Mouse (Mus musculus) forebrain, embryonic 10.5 days (tissue): ENCODE data around the gene Ovca2. TPM values are rescaled to one million over a fixed set of nuclear protein-coding genes. Genes with fewer than 3 reads are reported as not detected.
A peak's percentile ranks its signal among the peaks of the same experiment; 100 is the strongest.

Experiments used
- DNase-seq: peaks from one replicate; pipeline ENCODE4 v3.0.0-alpha.2; 2017; ENCODE audit warnings: low spot score; ENCODE audit errors: extremely low spot score
- H3K27ac ChIP-seq: fragments of 300-500 bp; sonication (generic); 2 replicates; pipeline ENCODE4 v1.5.1; 2016; ENCODE audit warnings: mild to moderate bottlenecking
- H3K27me3 ChIP-seq: fragments of 300-500 bp; sonication (generic); 2 replicates; pipeline ENCODE4 v1.6.1; 2016; ENCODE audit warnings: mild to moderate bottlenecking; ENCODE audit not compliant: poor library complexity, severe bottlenecking
- H3K36me3 ChIP-seq: fragments of 300-500 bp; sonication (generic); replicated peaks from 2 replicates; pipeline ENCODE4 v1.6.1; 2016; ENCODE audit warnings: mild to moderate bottlenecking, moderate library complexity
- H3K4me1 ChIP-seq: fragments of 300-500 bp; sonication (generic); 2 replicates; pipeline ENCODE4 v1.6.1; 2016
- H3K4me3 ChIP-seq: fragments of 300-500 bp; sonication (generic); 2 replicates; pipeline ENCODE4 v1.5.1; 2016; ENCODE audit warnings: mild to moderate bottlenecking, moderate library complexity
- H3K9me3 ChIP-seq: fragments of 300-500 bp; sonication (generic); 2 replicates; pipeline ENCODE4 v1.6.1; 2016; ENCODE audit warnings: mild to moderate bottlenecking, moderate library complexity
- WGBS: fragments of 180-500 bp; shearing (Covaris S2); methylation state at CpG from one replicate; pipeline ENCODE4 v1.1.7; 2016; 5-methylcytosine and 5-hydroxymethylcytosine counted together
- polyA plus RNA-seq: library from polyadenylated mRNA; unstranded; fragments of >200 nt; fragmentation: Nextera tagmentation; extraction: Ambion mirVana; gene quantifications from 2 replicates; pipeline ENCODE4 v1.2.1, GENCODE M21; 2016

Ovca2 gene
- polyA plus RNA-seq, 1 experiment from 2014 or later, result 33.6 TPM

- WGBS, result under 1% methylated on average over 69 of the region's 71 CpGs
- peak; percentile 86 for DNase-seq
- H3K4me1 ChIP-seq, result peaks cover 68% of the 10 kb centered on the region
- no peaks in the 10 kb centered on the region for H3K9me3 ChIP-seq
- peaks cover 22% of the 10 kb centered on the region for H3K36me3 ChIP-seq
- peak overlapping the region; percentile 76 for H3K27ac ChIP-seq
- H3K4me3 ChIP-seq, result peak overlapping the region; percentile 72
- peaks cover 76% of the 10 kb centered on the region for H3K27me3 ChIP-seq
Measured at GRCm38 (mm10) chr11:75173095-75173798, 5.4 kb downstream of the Ovca2 start.

- DNase-seq, result peak; percentile 43
- H3K4me3 ChIP-seq, result peak overlapping the region; percentile 72
- under 1% methylated on average over 75 of the region's 75 CpGs for WGBS
- peaks cover 84% of the 10 kb centered on the region for H3K27me3 ChIP-seq
- H3K9me3 ChIP-seq, result no peaks in the 10 kb centered on the region
- H3K4me1 ChIP-seq, result peaks cover 68% of the 10 kb centered on the region
- H3K27ac ChIP-seq, result no peak overlapping the region
- peaks cover 14% of the 10 kb centered on the region for H3K36me3 ChIP-seq
Measured at GRCm38 (mm10) chr11:75172151-75173094, 6.2 kb downstream of the Ovca2 start.

- no peaks in the 10 kb centered on the region for H3K9me3 ChIP-seq
- peaks cover 93% of the 10 kb centered on the region for H3K27me3 ChIP-seq
- H3K4me1 ChIP-seq, result peaks cover 79% of the 10 kb centered on the region
- peak overlapping the region; percentile 72 for H3K4me3 ChIP-seq
- H3K27ac ChIP-seq, result no peak overlapping the region
- peaks cover 3% of the 10 kb centered on the region for H3K36me3 ChIP-seq
- no peak for DNase-seq
- WGBS, result 5% methylated on average over 17 of the region's 17 CpGs
Measured at GRCm38 (mm10) chr11:75171186-75171865, 7.3 kb downstream of the Ovca2 start.

GRCm38 (mm10) chr11:75170136-75170751, 8.4 kb downstream of the Ovca2 start:
- Histone ChIP-seq H3K9me3 (no peaks in the 10 kb centered on the region), H3K4me1 (peaks cover 89% of the 10 kb centered on the region), H3K27me3 (peaks cover 96% of the 10 kb centered on the region), H3K4me3 (peak overlapping the region; percentile 56), H3K36me3 (no peaks in the 10 kb centered on the region), H3K27ac (0 out of 2 replicates have a peak overlapping the region, but pooled peaks have one; percentile 25)
- DNase-seq, result peak; percentile 85
- under 1% methylated on average over 38 of the region's 38 CpGs for WGBS

GRCm38 (mm10) chr11:75169405-75170080, 9.1 kb downstream of the Ovca2 start, which contains the start of gene Hic1:
Hic1 (minus strand) TSS chr11:75169519.
- 6% methylated on average over 23 of the region's 23 CpGs for WGBS
- peak within 1 kb of the TSS; percentile 57 for H3K4me3 ChIP-seq
- H3K27me3 ChIP-seq, result peaks cover 97% of the 10 kb centered on the region
- no peak for DNase-seq
- H3K36me3 ChIP-seq, result no peaks in the 10 kb centered on the region
- peaks cover 96% of the 10 kb centered on the region for H3K4me1 ChIP-seq
- H3K9me3 ChIP-seq, result no peaks in the 10 kb centered on the region
- H3K27ac ChIP-seq, result peak within 1 kb of the TSS; percentile 67

GRCm38 (mm10) chr11:75168590-75169361, 9.9 kb downstream of the Ovca2 start:
- Histone ChIP-seq H3K4me3 (peak overlapping the region; percentile 57), H3K4me1 (peaks cover 91% of the 10 kb centered on the region), H3K27ac (peak overlapping the region; percentile 67), H3K9me3 (no peaks in the 10 kb centered on the region), H3K36me3 (peaks cover under 1% of the 10 kb centered on the region), H3K27me3 (peaks cover 100% of the 10 kb centered on the region)
- WGBS, result under 1% methylated on average over 83 of the region's 83 CpGs
- DNase-seq, result peak; percentile 82

GRCm38 (mm10) chr11:75167643-75168589, 10.7 kb downstream of the Ovca2 start:
- Histone ChIP-seq H3K4me3 (peak overlapping the region; percentile 57), H3K4me1 (peaks cover 82% of the 10 kb centered on the region), H3K9me3 (no peaks in the 10 kb centered on the region), H3K36me3 (peaks cover 9% of the 10 kb centered on the region), H3K27me3 (peaks cover 100% of the 10 kb centered on the region), H3K27ac (peak overlapping the region; percentile 67)
- 3% methylated on average over 61 of the region's 63 CpGs for WGBS
- DNase-seq, result peak; percentile 34

- peaks cover 99% of the 10 kb centered on the region for H3K27me3 ChIP-seq
- H3K9me3 ChIP-seq, result no peaks in the 10 kb centered on the region
- H3K4me1 ChIP-seq, result peaks cover 74% of the 10 kb centered on the region
- H3K27ac ChIP-seq, result no peak overlapping the region
- peak; percentile 53 for DNase-seq
- 2% methylated on average over 68 of the region's 68 CpGs for WGBS
- peak overlapping the region; percentile 57 for H3K4me3 ChIP-seq
- peaks cover 18% of the 10 kb centered on the region for H3K36me3 ChIP-seq
Measured at GRCm38 (mm10) chr11:75166861-75167642, 11.6 kb downstream of the Ovca2 start.

GRCm38 (mm10) chr11:75166193-75166842, 12.3 kb downstream of the Ovca2 start:
- Histone ChIP-seq H3K27me3 (peaks cover 92% of the 10 kb centered on the region), H3K9me3 (no peaks in the 10 kb centered on the region), H3K36me3 (peaks cover 25% of the 10 kb centered on the region), H3K4me1 (peaks cover 67% of the 10 kb centered on the region), H3K27ac (0 out of 2 replicates have a peak overlapping the region, but pooled peaks have one; percentile 4), H3K4me3 (peak overlapping the region; percentile 57)
- 3% methylated on average over 55 of the region's 55 CpGs for WGBS
- DNase-seq, result peak; percentile 28
